Comparison of ENCODE assay signal across 8 mouse cellular contexts in the genomic region with DNA sequence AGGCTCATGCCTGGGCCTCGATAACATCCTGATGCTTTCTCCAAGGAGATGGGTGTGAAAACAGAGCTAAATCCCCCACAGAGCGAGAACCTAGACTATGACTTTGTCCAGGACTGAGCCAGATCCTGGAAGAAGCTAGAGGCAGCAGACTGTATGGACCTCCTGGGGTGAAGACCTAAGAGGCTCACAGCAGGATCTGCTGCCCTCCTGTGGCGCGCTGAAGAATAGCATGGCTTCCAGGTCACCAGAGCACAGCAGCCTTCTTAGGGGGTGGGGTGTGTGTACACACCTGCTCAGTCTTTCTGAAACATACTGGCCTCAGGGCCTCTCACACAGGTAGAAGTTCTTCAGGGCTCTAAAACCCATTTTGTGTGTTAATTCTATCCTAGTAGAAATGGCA. TPM values are rescaled to one million over a fixed set of nuclear protein-coding genes. Genes with fewer than 3 reads are reported as not detected.
DNase-seq lines count a peak whose midpoint lies in the region; ATAC-seq lines count a peak whose summit lies in the region.

No protein-coding gene starts in this region.

- H3K36me3 ChIP-seq in forebrain, embryonic 14.5 days (ENCODE audit: control insufficient read depth, insufficient read depth, low read length) = no peaks in the 10 kb centered on the region
- no peaks in the 10 kb centered on the region for H3K36me3 ChIP-seq in hindbrain, embryonic 10.5 days

- H3K4me2 ChIP-seq in forebrain, embryonic 14.5 days (ENCODE audit: low read length) = no peak overlapping the region

- no peak overlapping the region for H3K27ac ChIP-seq in forebrain, embryonic 14.5 days (ENCODE audit: low read depth, low read length)
- no peak overlapping the region for H3K27ac ChIP-seq in hindbrain, embryonic 10.5 days

- H3K27me3 ChIP-seq in forebrain, embryonic 14.5 days (replicated peaks; ENCODE audit: control insufficient read depth, insufficient read depth, low read length) = no peaks in the 10 kb centered on the region
- H3K27me3 ChIP-seq in hindbrain, embryonic 10.5 days (ENCODE audit: insufficient read depth, poor library complexity, severe bottlenecking) = no peaks in the 10 kb centered on the region

- no peak overlapping the region for H3K9ac ChIP-seq in forebrain, embryonic 14.5 days (ENCODE audit: low read length)

- no peak overlapping the region for H3K4me3 ChIP-seq in forebrain, embryonic 14.5 days (ENCODE audit: low read depth, low read length)
- H3K4me3 ChIP-seq in hindbrain, embryonic 10.5 days = no peak overlapping the region

- DNase-seq in MEL-GATA-1-ER (ENCODE audit: extremely low read depth, low read depth) = peak; percentile 43
- peak; percentile 76 for DNase-seq in forebrain, embryonic 14.5 days (ENCODE audit: low spot score)
- peak; percentile 47 for DNase-seq in hindbrain, embryonic 10.5 days (ENCODE audit: low spot score)
- peak; percentile 48 for DNase-seq in layer of hippocampus, adult 9-10 months (ENCODE audit: low spot score)
- DNase-seq in lung, postnatal 10 days = peak; percentile 72
- peak; percentile 48 for DNase-seq in retina, adult 2 months (ENCODE audit: low read depth, low spot score)
- DNase-seq in urinary bladder, postnatal 14 days (ENCODE audit: low spot score) = peak; percentile 71

- peak; percentile 69; the same call in 1 of the 2 replicates for ATAC-seq in cerebellum, adult (ENCODE audit: insufficient number of reproducible peaks, low FRiP score, low TSS enrichment)
- peak; percentile 42; the same call in 1 of the 2 replicates for ATAC-seq in forebrain, embryonic 14.5 days

- H3K9me3 ChIP-seq in forebrain, embryonic 14.5 days (replicated peaks; ENCODE audit: control insufficient read depth, low read length) = no peaks in the 10 kb centered on the region
- no peaks in the 10 kb centered on the region for H3K9me3 ChIP-seq in hindbrain, embryonic 10.5 days

- no peaks in the 10 kb centered on the region for H3K4me1 ChIP-seq in forebrain, embryonic 14.5 days (ENCODE audit: control insufficient read depth, insufficient read depth, low read length)
- peaks cover 9% of the 10 kb centered on the region; the same call in 1 of the 2 replicates for H3K4me1 ChIP-seq in hindbrain, embryonic 10.5 days (replicated peaks)

- WGBS in forebrain, embryonic 14.5 days = 21% methylated on average over 4 of the region's 4 CpGs
- 24% methylated on average over 4 of the region's 4 CpGs for WGBS in hindbrain, embryonic 10.5 days

RNA-seq across cellular contexts. Expression of a gene that starts 15.6 kb away (rescaled TPM):
- polyA plus RNA-seq in forebrain, embryonic 14.5 days (2014; fragmentation: Nextera tagmentation; extraction: Ambion mirVana) = 2.0 and 3.7 TPM in 2 replicates
- polyA plus RNA-seq in hindbrain, embryonic 10.5 days (2016; fragmentation: Nextera tagmentation; extraction: Ambion mirVana) = 1.8 and 2.0 TPM in 2 replicates

RNA-seq across cellular contexts. Expression of a gene that starts 48.2 kb away (rescaled TPM):
- polyA plus RNA-seq in forebrain, embryonic 14.5 days (2014; fragmentation: Nextera tagmentation; extraction: Ambion mirVana) = 8.6 and 11.2 TPM in 2 replicates
- 6.8 and 8.3 TPM in 2 replicates for polyA plus RNA-seq in hindbrain, embryonic 10.5 days (2016; fragmentation: Nextera tagmentation; extraction: Ambion mirVana)
